9 mouse cellular contexts compared by ENCODE assay signal in genomic region chr12:45162011-45162410, GRCm38 (mm10).
DNase-seq lines count a peak whose midpoint lies in the region; ATAC-seq and TF ChIP-seq lines count a peak whose summit lies in the region.
"Had no signal": no experiment of that assay in that cellular context is flagged by ENCODE, and none has a peak within 500 bp of the region (broad histone marks: within the 10 kb centered on the region; RNA-seq: fewer than 3 reads in every experiment).

No protein-coding gene starts in this region.

- H3K27ac ChIP-seq in limb, embryonic 12.5 days = no peak overlapping the region
- H3K27ac ChIP-seq in limb, embryonic 10.5 days = no peak overlapping the region
- H3K27ac ChIP-seq in intestine, postnatal 0 days (ENCODE audit: low read depth, low read length) = no peak overlapping the region
- H3K27ac ChIP-seq: embryonic facial prominence, embryonic 13.5 days had no signal

- peak; percentile 73 for TF ChIP-seq CTCF in intestine, postnatal 0 days (IDR thresholded peaks at IDR 0.05; ENCODE audit: low read depth)

- 67% methylated on average over 4 of the region's 4 CpGs for whole genome bisulfite sequencing in limb, embryonic 12.5 days
- 71% methylated on average over 4 of the region's 4 CpGs for WGBS in limb, embryonic 10.5 days
- 76% methylated on average over 4 of the region's 4 CpGs for WGBS in intestine, postnatal 0 days

- H3K27me3 ChIP-seq in limb, embryonic 12.5 days = no peaks in the 10 kb centered on the region
- H3K27me3 ChIP-seq in limb, embryonic 10.5 days (ENCODE audit: low read depth, poor library complexity, severe bottlenecking) = no peaks in the 10 kb centered on the region
- no peaks in the 10 kb centered on the region for H3K27me3 ChIP-seq in intestine, postnatal 0 days (replicated peaks; ENCODE audit: control insufficient read depth, insufficient read depth, low read length)
- H3K27me3 ChIP-seq: embryonic facial prominence, embryonic 13.5 days had no signal

- 0 out of 2 replicates have a peak, but pooled peaks have one; percentile 68 for ATAC-seq in limb, embryonic 12.5 days (ENCODE audit: insufficient number of reproducible peaks, insufficient read depth, low FRiP score, low TSS enrichment, low read depth)
- ATAC-seq in intestine, postnatal 0 days = no peak

- H3K4me1 ChIP-seq in limb, embryonic 12.5 days (replicated peaks) = no peaks in the 10 kb centered on the region
- no peaks in the 10 kb centered on the region for H3K4me1 ChIP-seq in limb, embryonic 10.5 days
- no peaks in the 10 kb centered on the region for H3K4me1 ChIP-seq in intestine, postnatal 0 days (replicated peaks; ENCODE audit: control insufficient read depth, insufficient read depth, low read length)
- H3K4me1 ChIP-seq: embryonic facial prominence, embryonic 13.5 days had no signal

- no peak overlapping the region for H3K4me2 ChIP-seq in limb, embryonic 12.5 days
- no peak overlapping the region for H3K4me2 ChIP-seq in intestine, postnatal 0 days (replicated peaks; ENCODE audit: low read depth)
- H3K4me2 ChIP-seq: embryonic facial prominence, embryonic 13.5 days had no signal

- H3K9ac ChIP-seq in limb, embryonic 12.5 days (replicated peaks) = no peak overlapping the region
- H3K9ac ChIP-seq in intestine, postnatal 0 days (ENCODE audit: low read depth, low read length) = no peak overlapping the region
- H3K9ac ChIP-seq: embryonic facial prominence, embryonic 13.5 days had no signal

- DNase-seq in adrenal gland, postnatal 14 days = peak; percentile 30
- DNase-seq in adrenal gland, postnatal 25 days = no peak
- DNase-seq in limb, embryonic 10.5 days (ENCODE audit: low spot score) = no peak
- peak; percentile 31 for DNase-seq in lung, postnatal 14 days
- DNase-seq in urinary bladder, postnatal 36 days (ENCODE audit: low spot score in 2 of 2) = no peak
- no peak for DNase-seq in spleen, adult 18-20 months

- no peak overlapping the region for H3K4me3 ChIP-seq in limb, embryonic 12.5 days (replicated peaks)
- no peak overlapping the region for H3K4me3 ChIP-seq in limb, embryonic 10.5 days
- H3K4me3 ChIP-seq in intestine, postnatal 0 days (ENCODE audit: low read depth, low read length) = no peak overlapping the region
- H3K4me3 ChIP-seq: embryonic facial prominence, embryonic 13.5 days had no signal

- no peaks in the 10 kb centered on the region for H3K36me3 ChIP-seq in limb, embryonic 12.5 days
- H3K36me3 ChIP-seq in limb, embryonic 10.5 days = no peaks in the 10 kb centered on the region
- no peaks in the 10 kb centered on the region for H3K36me3 ChIP-seq in intestine, postnatal 0 days (ENCODE audit: control insufficient read depth, insufficient read depth)
- H3K36me3 ChIP-seq: embryonic facial prominence, embryonic 13.5 days had no signal

- H3K9me3 ChIP-seq in limb, embryonic 12.5 days = no peaks in the 10 kb centered on the region
- no peaks in the 10 kb centered on the region for H3K9me3 ChIP-seq in limb, embryonic 10.5 days (replicated peaks)
- H3K9me3 ChIP-seq in intestine, postnatal 0 days (ENCODE audit: control insufficient read depth) = no peaks in the 10 kb centered on the region
- H3K9me3 ChIP-seq: embryonic facial prominence, embryonic 13.5 days had no signal

Comparison
In these comparisons a context has a peak if more than half of its experiments do, and no peak if none do; other contexts are left out.
1. DNase-seq: peak in adrenal gland, postnatal 14 days (single experiment) and lung, postnatal 14 days (single experiment); none in adrenal gland, postnatal 25 days (single experiment), limb, embryonic 10.5 days (single experiment), urinary bladder, postnatal 36 days (0 of 2) and spleen, adult 18-20 months (0 of 2).